Mouse (Mus musculus): ENCODE results near the gene Vmn1r235.
"Not testable (repeated sequence)": the region's sequence is repeated elsewhere in the genome, so short reads cannot be mapped to it uniquely, and the experiment has no call there.

Vmn1r235 gene

DNA sequence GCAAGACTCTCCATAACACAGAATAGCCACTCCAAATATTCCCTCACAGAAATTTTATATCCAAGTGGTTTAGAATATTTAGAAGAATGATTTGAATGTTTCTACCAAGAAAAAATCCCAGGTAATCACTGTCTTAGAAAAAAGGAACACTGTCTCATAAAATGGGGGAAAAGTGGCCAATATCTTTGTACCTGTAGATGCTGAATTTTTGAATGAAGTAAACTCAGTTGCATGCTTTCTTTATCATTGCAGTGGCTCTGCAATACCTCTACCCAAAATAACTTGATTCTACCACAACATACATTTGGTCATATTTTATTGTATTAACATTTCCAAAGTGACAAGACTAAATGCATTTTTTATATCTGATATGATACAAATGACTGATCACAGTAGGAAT is at the start of gene Vmn1r235:
TSS of gene Vmn1r235 (plus strand) at position 301 of the 400 bp plus-strand sequence.
- DNase-seq (ENCODE audit: extremely low read depth, low read depth, low spot score), result no peak

- not testable (repeated sequence) for DNase-seq (ENCODE audit: extremely low read depth, low read depth, low spot score)
Measured at GRCm38 (mm10) chr17:21211081-21211480, 45.1 kb upstream of the Vmn1r235 start.

DNA sequence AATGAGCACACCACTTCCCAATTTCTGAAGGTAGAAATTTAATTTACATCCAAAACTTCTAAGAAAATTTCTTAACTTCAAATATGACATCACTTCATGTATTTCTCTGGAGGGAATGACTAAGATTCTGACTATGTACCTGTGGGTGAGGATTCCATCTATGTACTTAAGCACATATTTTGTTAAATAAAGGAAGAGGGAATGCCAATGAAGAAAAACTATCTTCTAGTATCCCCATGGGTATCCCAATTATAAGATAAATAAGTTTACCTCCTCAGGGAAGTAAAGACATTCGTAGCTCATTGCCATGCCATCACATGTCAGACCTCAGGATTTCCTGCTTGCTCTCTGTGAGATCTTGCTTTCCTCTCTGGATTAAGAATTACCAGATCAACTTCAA is 30.4 kb upstream of the Vmn1r235 start, which contains the start of gene Vmn1r234:
TSS of gene Vmn1r234 (plus strand) at position 301 of the 400 bp plus-strand sequence.
- no peak for DNase-seq (ENCODE audit: extremely low read depth, low read depth, low spot score)

- DNase-seq (ENCODE audit: extremely low read depth, low read depth, low spot score), result no peak
Measured at GRCm38 (mm10) chr17:21231654-21232053, 24.6 kb upstream of the Vmn1r235 start.

GRCm38 (mm10) chr17:21272103-21272502 is 15.9 kb downstream of the Vmn1r235 start:
- peak; percentile 0 for DNase-seq (ENCODE audit: extremely low read depth, low read depth, low spot score)

- no peak for DNase-seq (ENCODE audit: extremely low read depth, low read depth, low spot score)
Measured at GRCm38 (mm10) chr17:21282642-21283041, 26.4 kb downstream of the Vmn1r235 start, which contains the start of gene Vmn1r236. Gene Vmn1r236 (plus strand): TSS chr17:21282942.

GRCm38 (mm10) chr17:21284395-21284794 is 28.2 kb downstream of the Vmn1r235 start:
- DNase-seq (ENCODE audit: extremely low read depth, low read depth, low spot score), result no peak

- no peak for DNase-seq (ENCODE audit: extremely low read depth, low read depth, low spot score)
Measured at GRCm38 (mm10) chr17:21289695-21290094, 33.5 kb downstream of the Vmn1r235 start.

DNA sequence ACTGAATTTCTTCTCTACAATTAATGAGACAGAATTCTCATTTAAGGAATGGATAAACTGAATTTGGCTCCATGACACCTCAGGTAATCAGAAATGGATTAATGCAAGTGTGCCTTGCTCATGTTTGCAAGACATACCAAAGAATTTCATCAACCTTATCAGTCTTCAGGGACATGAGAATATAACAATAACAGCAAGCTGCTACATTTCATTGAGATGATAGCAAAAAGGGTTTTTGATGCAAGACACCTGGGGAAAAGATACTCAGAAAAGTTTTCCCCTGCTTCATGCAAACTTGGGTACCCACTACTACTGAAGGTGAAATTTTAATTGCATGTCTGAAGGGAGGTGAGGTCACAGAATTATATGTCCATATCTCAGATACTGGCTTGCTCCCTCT is 55.4 kb downstream of the Vmn1r235 start, which contains the start of gene Vmn1r237:
TSS of gene Vmn1r237 (plus strand) at position 301 of the 400 bp plus-strand sequence.
- no peak for DNase-seq (ENCODE audit: extremely low read depth, low read depth, low spot score)
